In genomic region chr7:100082836-100083235, GRCm38 (mm10) we compare ENCODE assay signal across 15 mouse cellular contexts.
"Had no signal": no experiment of that assay in that cellular context is flagged by ENCODE, and none has a peak within 500 bp of the region (broad histone marks: within the 10 kb centered on the region; RNA-seq: fewer than 3 reads in every experiment).

No protein-coding gene starts in this region.

- H3K4me3 ChIP-seq: lung, embryonic 15.5 days; midbrain, embryonic 13.5 days; midbrain, embryonic 15.5 days; neural tube, embryonic 12.5 days; stomach, embryonic 15.5 days had no signal

- ATAC-seq: liver, postnatal 0 days; lung, postnatal 0 days; midbrain, embryonic 13.5 days; midbrain, embryonic 15.5 days had no signal

- H3K4me1 ChIP-seq: lung, embryonic 15.5 days; midbrain, embryonic 13.5 days; midbrain, embryonic 15.5 days; neural tube, embryonic 12.5 days; stomach, embryonic 15.5 days had no signal

- H3K27ac ChIP-seq: lung, embryonic 15.5 days; midbrain, embryonic 13.5 days; midbrain, embryonic 15.5 days; neural tube, embryonic 12.5 days; stomach, embryonic 15.5 days; stomach, postnatal 0 days had no signal

- H3K27me3 ChIP-seq: lung, embryonic 15.5 days; midbrain, embryonic 13.5 days; midbrain, embryonic 15.5 days; neural tube, embryonic 12.5 days; stomach, embryonic 15.5 days had no signal

- H3K4me2 ChIP-seq: lung, embryonic 15.5 days; midbrain, embryonic 11.5 days; midbrain, embryonic 13.5 days; midbrain, embryonic 15.5 days; neural tube, embryonic 12.5 days; stomach, embryonic 15.5 days had no signal

- H3K9ac ChIP-seq: liver, postnatal 0 days; lung, embryonic 15.5 days; midbrain, embryonic 13.5 days; midbrain, embryonic 15.5 days; neural tube, embryonic 12.5 days; stomach, embryonic 15.5 days had no signal

- DNase-seq: liver, postnatal 0 days; lung, adult 2 months; lung, postnatal 14 days; lung, postnatal 36 days; right cerebral cortex, postnatal 14 days; thymus, postnatal 25 days; thymus, postnatal 4 days had no signal

- H3K9me3 ChIP-seq: lung, embryonic 15.5 days; midbrain, embryonic 13.5 days; midbrain, embryonic 15.5 days; neural tube, embryonic 12.5 days; stomach, embryonic 15.5 days had no signal
